Mouse (Mus musculus) layer of hippocampus, adult 9-11 months (tissue): Measurements from ENCODE around the gene Tmem191c.

ENCODE experiments used
- DNase-seq: peaks from one replicate; pipeline ENCODE4 v3.0.0; 2022

The Tmem191c gene

GRCm38 (mm10) chr16:17267937-17268336 is 7.9 kb upstream of the Tmem191c start:
- DNase-seq: no peak

GRCm38 (mm10) chr16:17269872-17270271 is 6.0 kb upstream of the Tmem191c start:
- DNase-seq: no peak

GRCm38 (mm10) chr16:17271124-17271523 is 4.8 kb upstream of the Tmem191c start:
- no peak for DNase-seq

- no peak for DNase-seq
Observed at GRCm38 (mm10) chr16:17271856-17272255, 4.0 kb upstream of the Tmem191c start.

GRCm38 (mm10) chr16:17276164-17277151 is 581 bp downstream of the Tmem191c start:
- DNase-seq: peak; percentile 94

GRCm38 (mm10) chr16:17277342-17278211 is 1.7 kb downstream of the Tmem191c start:
- DNase-seq: peak; percentile 69

- DNase-seq: no peak
Observed at GRCm38 (mm10) chr16:17280471-17280870, 4.6 kb downstream of the Tmem191c start.

GRCm38 (mm10) chr16:17283151-17283550 is 7.3 kb downstream of the Tmem191c start:
- DNase-seq: no peak

GRCm38 (mm10) chr16:17287103-17287502 is 11.2 kb downstream of the Tmem191c start:
- no peak for DNase-seq

GRCm38 (mm10) chr16:17291016-17291415 is 15.1 kb downstream of the Tmem191c start:
- no peak for DNase-seq

- no peak for DNase-seq
Observed at GRCm38 (mm10) chr16:17292751-17293150, 16.9 kb downstream of the Tmem191c start.

- no peak for DNase-seq
Observed at GRCm38 (mm10) chr16:17300818-17301217, 24.9 kb downstream of the Tmem191c start.

GRCm38 (mm10) chr16:17303521-17304245 is 27.8 kb downstream of the Tmem191c start:
- no peak for DNase-seq

- no peak for DNase-seq
Observed at GRCm38 (mm10) chr16:17307461-17307860, 31.6 kb downstream of the Tmem191c start.

GRCm38 (mm10) chr16:17309036-17309435 is 33.2 kb downstream of the Tmem191c start:
- no peak for DNase-seq

- peak; percentile 56 for DNase-seq
Observed at GRCm38 (mm10) chr16:17312531-17312930, 36.7 kb downstream of the Tmem191c start.

GRCm38 (mm10) chr16:17316554-17316953 is 40.7 kb downstream of the Tmem191c start:
- DNase-seq: peak; percentile 20

- DNase-seq: no peak
Observed at GRCm38 (mm10) chr16:17321481-17321880, 45.6 kb downstream of the Tmem191c start.

- no peak for DNase-seq
Observed at GRCm38 (mm10) chr16:17324745-17325144, 48.9 kb downstream of the Tmem191c start.

GRCm38 (mm10) chr16:17326064-17326463 is 50.2 kb downstream of the Tmem191c start:
- DNase-seq: peak; percentile 48

GRCm38 (mm10) chr16:17329848-17330570 is 54.1 kb downstream of the Tmem191c start:
- DNase-seq: peak; percentile 31

GRCm38 (mm10) chr16:17331116-17331515 is 55.2 kb downstream of the Tmem191c start, which contains the start of gene Serpind1:
TSS of gene Serpind1 (plus strand) at chr16:17331371.
- DNase-seq: no peak
